Mouse (Mus musculus) neural tube, embryonic 10.5 days (tissue): ENCODE measurements around the gene Plp1.

Source experiments
- DNase-seq: peaks from one replicate; pipeline ENCODE4 v3.0.0-alpha.2; 2017; ENCODE audit warnings: low spot score; ENCODE audit errors: extremely low spot score

Gene Plp1

GRCm38 (mm10) chrX:136822371-136822770 lies at the start of gene Plp1:
Plp1 (plus strand) TSS chrX:136822671.
- no peak for DNase-seq

- no peak for DNase-seq
Observed at GRCm38 (mm10) chrX:136773035-136773434, 49.4 kb upstream of the Plp1 start.

- no peak for DNase-seq
Observed at GRCm38 (mm10) chrX:136778046-136778445, 44.4 kb upstream of the Plp1 start.

- no peak for DNase-seq
Observed at GRCm38 (mm10) chrX:136779262-136779661, 43.2 kb upstream of the Plp1 start.

GRCm38 (mm10) chrX:136780041-136780440 lies 42.4 kb upstream of the Plp1 start, which contains the start of gene Glra4:
Glra4 (minus strand) TSS chrX:136780141.
- no peak for DNase-seq

- no peak for DNase-seq
Observed at GRCm38 (mm10) chrX:136789446-136789845, 33.0 kb upstream of the Plp1 start.

GRCm38 (mm10) chrX:136797223-136797622 lies 25.2 kb upstream of the Plp1 start:
- no peak for DNase-seq

GRCm38 (mm10) chrX:136819752-136820151 lies 2.7 kb upstream of the Plp1 start:
- no peak for DNase-seq

GRCm38 (mm10) chrX:136820250-136820649 lies 2.2 kb upstream of the Plp1 start:
- DNase-seq: peak; percentile 58

- no peak for DNase-seq
Observed at GRCm38 (mm10) chrX:136825016-136825415, 2.5 kb downstream of the Plp1 start.

GRCm38 (mm10) chrX:136828610-136829009 lies 6.1 kb downstream of the Plp1 start:
- peak; percentile 13 for DNase-seq

GRCm38 (mm10) chrX:136850300-136850699 lies 27.8 kb downstream of the Plp1 start:
- no peak for DNase-seq

- DNase-seq: peak; percentile 30
Observed at GRCm38 (mm10) chrX:136868061-136869040, 45.9 kb downstream of the Plp1 start, which contains the start of gene Rab9b. Rab9b (minus strand) TSS chrX:136868755.
